Mouse (Mus musculus): ENCODE measurements around the gene Slc25a53.
"Not testable (repeated sequence)": the region's sequence is repeated elsewhere in the genome, so short reads cannot be mapped to it uniquely, and the experiment has no call there.

Slc25a53 gene

GRCm38 (mm10) chrX:136959688-136960087, 78.4 kb downstream of the Slc25a53 start:
- no peak for DNase-seq (ENCODE audit: low read depth, low spot score)

GRCm38 (mm10) chrX:136958300-136958699, 79.8 kb downstream of the Slc25a53 start:
- DNase-seq (ENCODE audit: low read depth, low spot score), result not testable (repeated sequence)

- DNase-seq (ENCODE audit: low read depth, low spot score), result peak; percentile 8
Measured at GRCm38 (mm10) chrX:136957583-136958279, 80.4 kb downstream of the Slc25a53 start.

- DNase-seq (ENCODE audit: low read depth, low spot score), result no peak
Measured at GRCm38 (mm10) chrX:136937985-136938384, 100.1 kb downstream of the Slc25a53 start.

Measured in embryo, embryonic 11.5 days (tissue).